ENCODE assay signal across 22 mouse cellular contexts in genomic region chr4:48006355-48006754, GRCm38 (mm10).
"Had no signal": no experiment of that assay in that cellular context is flagged by ENCODE, and none has a peak within 500 bp of the region (broad histone marks: within the 10 kb centered on the region; RNA-seq: fewer than 3 reads in every experiment).

No protein-coding gene starts in this region.

- DNase-seq: heart, postnatal 10 days; heart, postnatal 14 days; heart, postnatal 36 days; heart, postnatal 4 days; kidney, adult 11 months; kidney, adult 18-20 months; kidney, adult 2 months; kidney, adult 8-10 months; kidney, adult 9 months; kidney, postnatal 10 days; kidney, postnatal 14 days; kidney, postnatal 25 days; kidney, postnatal 36 days; kidney, postnatal 4 days; layer of hippocampus, adult 9-11 months; layer of hippocampus, postnatal 36 days had no signal

- ATAC-seq: hindbrain, embryonic 16.5 days; hindbrain, postnatal 0 days; inflammation-experienced regulatory T-cells, adult 6 months; intestine, embryonic 15.5 days; intestine, embryonic 16.5 days; intestine, postnatal 0 days had no signal
